Mouse (Mus musculus) liver, embryonic 11.5 days (tissue): Measurements from ENCODE around the gene Gm10283. TPM values are rescaled to one million over a fixed set of nuclear protein-coding genes. Genes with fewer than 3 reads are reported as not detected.
A peak's percentile ranks its signal among the peaks of the same experiment; 100 is the strongest.
"Not testable (repeated sequence)": the region's sequence is repeated elsewhere in the genome, so short reads cannot be mapped to it uniquely, and the experiment has no call there.

Experiments
- ATAC-seq: fragments of 200-750 bp; cut with Nextera tagmentation; replicated peaks from 2 replicates; pipeline ENCODE4 v1.8.0; 2017; ENCODE audit warnings: moderate number of reproducible peaks, mild to moderate bottlenecking, moderate TSS enrichment, moderate library complexity; ENCODE audit not compliant: low FRiP score
- DNase-seq: peaks from one replicate; pipeline ENCODE4 v3.0.0-alpha.2; 2017; ENCODE audit warnings: low spot score
- H3K27ac ChIP-seq: fragments of 300-500 bp; sonication (generic); 2 replicates; pipeline ENCODE4 v1.5.1; 2014; ENCODE audit warnings: mild to moderate bottlenecking, low read depth, low read length, control low read depth
- H3K27me3 ChIP-seq: fragments of 300-500 bp; sonication (generic); replicated peaks from 2 replicates; pipeline ENCODE4 v1.6.1; 2014; ENCODE audit warnings: low read length, mixed read lengths; ENCODE audit not compliant: control insufficient read depth, insufficient read depth
- H3K36me3 ChIP-seq: fragments of 300-500 bp; sonication (generic); 2 replicates; pipeline ENCODE4 v1.6.1; 2014; ENCODE audit warnings: mild to moderate bottlenecking, low read length, moderate library complexity, mixed read lengths; ENCODE audit not compliant: control insufficient read depth, insufficient read depth
- H3K4me1 ChIP-seq: fragments of 300-500 bp; sonication (generic); replicated peaks from 2 replicates; pipeline ENCODE4 v1.6.1; 2014; ENCODE audit warnings: low read length, mixed read lengths; ENCODE audit not compliant: control insufficient read depth, insufficient read depth
- H3K4me2 ChIP-seq: fragments of 300-500 bp; sonication (generic); 2 replicates; pipeline ENCODE4 v1.6.1; 2014; ENCODE audit warnings: mild to moderate bottlenecking, control low read depth, moderate library complexity
- H3K4me3 ChIP-seq: fragments of 300-500 bp; sonication (generic); 2 replicates; pipeline ENCODE4 v1.5.1; 2014; ENCODE audit warnings: low read depth, low read length, control low read depth
- H3K9ac ChIP-seq: fragments of 300-500 bp; sonication (generic); 2 replicates; pipeline ENCODE4 v1.6.1; 2014; ENCODE audit warnings: low read depth, low read length, control low read depth
- H3K9me3 ChIP-seq: fragments of 300-500 bp; sonication (generic); 2 replicates; pipeline ENCODE4 v1.6.1; 2016; ENCODE audit warnings: low read length, inconsistent platforms, mixed read lengths; ENCODE audit not compliant: control insufficient read depth
- WGBS: fragments of 180-500 bp; shearing (Covaris S2); extraction: QIAGEN DNeasy Blood & Tissue Kit; methylation state at CpG from one replicate; pipeline ENCODE4 v1.1.7; 2014; 5-methylcytosine and 5-hydroxymethylcytosine counted together
- polyA plus RNA-seq: library from polyadenylated mRNA; unstranded; fragments of >200 nt; fragmentation: Nextera tagmentation; extraction: Ambion mirVana; gene quantifications from 2 replicates; pipeline ENCODE4 v1.2.1, GENCODE M21; 2014

Gene Gm10283
- not detected in 2 replicates for polyA plus RNA-seq

DNA sequence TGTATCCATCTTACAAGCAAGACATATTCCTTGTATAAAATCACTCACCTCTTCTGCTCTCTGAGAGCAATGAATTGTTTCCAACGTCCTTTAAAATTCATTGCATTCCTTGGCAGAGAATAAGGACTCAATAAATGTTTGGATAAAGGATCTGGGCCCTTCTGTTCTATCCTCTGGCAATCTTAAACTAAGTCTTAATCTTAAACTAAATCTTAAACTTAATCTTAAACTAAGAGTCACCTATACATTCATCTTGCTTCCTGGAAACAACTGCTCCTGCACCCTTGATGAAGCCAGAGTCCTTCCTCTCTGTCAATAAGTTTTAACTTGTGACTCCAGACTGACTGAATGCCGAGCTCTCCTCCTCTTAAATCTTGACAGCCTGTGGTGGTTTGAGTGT, at the start of gene Gm10283:
Gene Gm10283, minus strand, starts transcription at position 101 of the 400 bp plus-strand sequence.
- DNase-seq (no peak), ATAC-seq (no peak)
- H3K27ac ChIP-seq: no peak within 1 kb of the TSS
- H3K36me3 ChIP-seq: no peaks in the 10 kb centered on the region
- H3K4me1 ChIP-seq: no peaks in the 10 kb centered on the region
- no peak within 1 kb of the TSS for H3K4me3 ChIP-seq
- no peak within 1 kb of the TSS for H3K4me2 ChIP-seq
- H3K27me3 ChIP-seq: no peaks in the 10 kb centered on the region
- H3K9ac ChIP-seq: no peak within 1 kb of the TSS
- 44% methylated on average over 2 of the region's 2 CpGs for WGBS
- no peaks in the 10 kb centered on the region for H3K9me3 ChIP-seq

DNA sequence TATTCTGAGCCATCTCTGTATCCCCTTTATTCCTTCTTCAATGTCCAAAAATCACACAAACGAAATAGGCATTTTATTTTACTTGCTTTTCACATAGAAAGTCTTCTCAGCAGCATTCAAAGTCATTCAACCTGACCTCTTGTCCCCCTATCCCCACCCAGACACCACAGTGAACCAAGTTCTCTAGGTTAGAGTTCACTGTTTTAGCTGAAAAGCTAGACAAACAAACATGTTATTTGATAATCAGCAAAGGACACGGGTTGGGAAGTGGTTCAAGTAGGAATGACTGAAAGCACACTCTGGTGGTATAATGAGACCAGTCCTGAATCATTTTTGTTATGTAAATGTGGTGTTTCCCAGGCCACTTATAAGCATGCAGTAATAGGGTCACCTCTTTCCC, 31.9 kb upstream of the Gm10283 start:
- 55% methylated on average over 2 of the region's 2 CpGs for WGBS
- ATAC-seq (no peak), DNase-seq (no peak)
- Histone ChIP-seq H3K4me2 (no peak overlapping the region), H3K9ac (no peak overlapping the region), H3K36me3 (no peaks in the 10 kb centered on the region), H3K9me3 (no peaks in the 10 kb centered on the region), H3K4me3 (no peak overlapping the region), H3K27me3 (no peaks in the 10 kb centered on the region), H3K27ac (no peak overlapping the region), H3K4me1 (no peaks in the 10 kb centered on the region)

DNA sequence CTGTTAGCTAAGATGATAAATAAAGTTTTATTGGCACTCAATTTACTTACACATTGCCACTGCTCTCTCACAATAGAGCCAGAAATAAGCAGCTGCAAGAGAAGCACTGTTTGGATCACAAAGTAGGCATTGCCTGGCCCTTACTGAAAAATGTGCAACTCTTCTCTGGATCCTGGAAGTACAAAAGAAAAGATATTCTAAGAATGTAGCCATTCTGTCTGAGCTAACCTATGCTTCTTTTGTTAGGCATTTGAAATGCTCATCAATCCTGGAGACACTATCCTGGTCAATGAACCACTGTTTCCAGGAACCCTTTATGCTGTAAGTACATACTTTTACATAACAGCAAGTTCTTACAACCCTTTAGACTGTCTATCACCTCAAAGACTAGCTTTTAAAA, 15.3 kb upstream of the Gm10283 start:
- no peaks in the 10 kb centered on the region for H3K27me3 ChIP-seq
- H3K4me2 ChIP-seq: no peak overlapping the region
- no peak for ATAC-seq
- no peaks in the 10 kb centered on the region for H3K36me3 ChIP-seq
- H3K4me1 ChIP-seq: no peaks in the 10 kb centered on the region
- H3K9ac ChIP-seq: no peak overlapping the region
- no peaks in the 10 kb centered on the region for H3K9me3 ChIP-seq
- no peak for DNase-seq
- no peak overlapping the region for H3K4me3 ChIP-seq
- H3K27ac ChIP-seq: no peak overlapping the region

DNA sequence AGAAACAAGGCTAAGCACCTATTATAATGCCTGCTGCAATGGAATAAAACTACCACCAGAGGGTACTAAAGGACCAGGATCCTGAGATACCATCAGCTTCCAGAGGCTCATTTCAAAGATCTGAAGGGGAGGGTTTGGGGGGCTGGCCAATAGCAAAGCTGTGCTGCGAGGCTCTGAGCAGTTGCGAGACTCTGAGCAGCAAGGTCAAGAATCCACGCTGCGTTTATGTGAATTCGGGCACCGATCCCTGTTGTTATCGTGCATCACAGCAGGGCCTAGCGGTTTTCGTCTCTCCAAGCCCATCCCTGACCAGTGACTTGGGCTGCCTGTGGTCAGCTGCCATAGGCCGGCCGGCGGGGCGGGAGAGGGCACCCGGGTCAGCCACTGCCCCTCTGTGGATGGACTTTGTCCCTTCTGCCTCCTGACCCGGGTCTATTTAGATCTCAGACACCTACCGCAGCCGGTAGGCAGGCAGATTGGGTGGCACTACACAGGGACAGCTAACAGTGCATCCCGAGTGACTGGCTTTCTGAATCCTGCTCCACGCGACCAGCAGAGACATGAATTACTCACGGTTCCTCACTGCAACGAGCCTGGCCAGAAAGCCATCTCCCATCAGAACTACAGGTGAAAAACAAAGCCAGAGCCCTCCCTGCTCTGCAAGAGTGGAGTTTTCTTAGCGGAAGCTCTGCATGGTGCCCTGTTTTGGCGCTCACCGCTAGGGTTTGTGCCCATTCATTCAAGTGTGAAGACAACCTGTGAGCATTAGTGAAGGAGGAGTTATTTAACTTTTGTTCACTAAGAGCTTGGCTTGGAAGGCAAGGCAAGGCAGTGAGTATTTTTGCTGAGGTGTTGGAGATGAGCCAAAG, 2.9 kb upstream of the Gm10283 start, which contains the start of gene Aadat:
Gene Aadat, plus strand, starts transcription at position 280 of the 869 bp plus-strand sequence.
- H3K4me2 ChIP-seq: peak within 1 kb of the TSS; percentile 71
- ATAC-seq (peak; percentile 84), DNase-seq (peak; percentile 59)
- H3K4me3 ChIP-seq: peak within 1 kb of the TSS; percentile 39
- no peaks in the 10 kb centered on the region for H3K36me3 ChIP-seq
- peak within 1 kb of the TSS; percentile 32; the same call in 1 of the 2 replicates for H3K9ac ChIP-seq
- H3K27me3 ChIP-seq: no peaks in the 10 kb centered on the region
- no peaks in the 10 kb centered on the region for H3K4me1 ChIP-seq
- no peaks in the 10 kb centered on the region for H3K9me3 ChIP-seq
- WGBS: 3% methylated on average over 25 of the region's 25 CpGs
- no peak within 1 kb of the TSS for H3K27ac ChIP-seq

DNA sequence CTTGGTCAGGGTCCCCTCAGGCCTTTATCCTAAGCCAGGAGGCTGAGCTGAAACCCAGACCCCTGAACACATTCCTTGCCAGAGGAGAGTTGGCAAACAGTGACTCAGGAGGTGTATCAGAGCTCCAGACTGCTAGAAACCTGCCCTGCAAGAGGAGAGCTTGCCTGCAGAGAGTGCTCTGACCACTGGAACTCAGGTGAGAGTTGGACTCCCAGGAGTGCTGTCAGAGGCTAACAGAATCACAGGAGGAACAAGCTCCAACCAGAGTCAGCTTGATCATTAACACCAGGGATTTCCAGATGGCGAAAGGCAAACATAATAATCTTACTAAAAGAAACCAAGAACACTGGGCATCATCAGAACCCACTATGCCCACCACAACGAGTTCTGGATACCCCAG, 8.0 kb downstream of the Gm10283 start:
- H3K4me1 ChIP-seq, H3K9ac ChIP-seq, H3K36me3 ChIP-seq, H3K9me3 ChIP-seq, ATAC-seq, DNase-seq, H3K27ac ChIP-seq, H3K4me3 ChIP-seq, H3K4me2 ChIP-seq, H3K27me3 ChIP-seq: not testable (repeated sequence)
- WGBS: 71% methylated on average over 2 of the region's 2 CpGs

DNA sequence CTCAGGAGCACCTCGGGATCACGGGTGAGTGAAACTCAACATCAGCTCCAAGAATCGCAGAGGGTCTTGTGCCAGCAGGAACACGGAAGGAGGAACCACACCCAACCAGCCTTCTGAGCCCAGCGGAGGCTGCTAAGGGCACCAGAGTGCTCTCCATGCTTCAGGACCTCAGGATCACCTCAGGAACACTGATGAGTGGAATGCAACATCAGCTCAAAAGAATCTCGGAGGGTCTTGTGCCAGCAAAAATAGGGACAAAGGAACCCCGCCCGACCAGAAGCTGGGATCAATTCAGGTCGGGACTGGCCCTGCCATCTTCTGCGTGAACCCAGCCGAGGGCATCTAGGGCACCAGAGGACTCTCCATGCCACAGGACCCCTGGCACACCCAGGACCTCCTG, 8.4 kb downstream of the Gm10283 start:
- H3K36me3 ChIP-seq: no peaks in the 10 kb centered on the region
- DNase-seq (no peak), ATAC-seq (no peak)
- no peak overlapping the region for H3K9ac ChIP-seq
- H3K4me1 ChIP-seq: no peaks in the 10 kb centered on the region
- H3K27ac ChIP-seq: no peak overlapping the region
- H3K27me3 ChIP-seq: no peaks in the 10 kb centered on the region
- no peaks in the 10 kb centered on the region for H3K9me3 ChIP-seq
- no peak overlapping the region for H3K4me3 ChIP-seq
- WGBS: 83% methylated on average over 11 of the region's 11 CpGs
- no peak overlapping the region for H3K4me2 ChIP-seq

DNA sequence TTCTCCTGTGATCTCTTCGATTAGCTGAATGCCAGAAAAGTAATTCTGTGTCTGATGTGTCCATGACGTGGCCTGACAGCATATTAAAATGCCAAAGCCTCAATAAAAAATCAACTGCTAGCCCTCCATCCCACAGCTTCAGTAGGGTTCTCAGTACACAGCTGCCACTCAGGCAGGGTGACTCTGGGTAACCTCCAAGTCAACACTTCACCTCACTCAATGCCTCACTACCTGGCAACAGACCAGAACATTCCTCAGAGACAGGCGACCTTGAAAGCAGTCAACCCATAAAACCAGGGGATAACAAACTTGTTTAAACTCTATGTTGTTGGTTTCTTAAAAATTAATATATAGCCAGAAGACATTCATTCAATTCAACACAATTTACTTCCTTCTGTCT, 10.5 kb downstream of the Gm10283 start:
- no peak overlapping the region for H3K4me2 ChIP-seq
- H3K9me3 ChIP-seq: no peaks in the 10 kb centered on the region
- WGBS: 58% methylated on average over 3 of the region's 3 CpGs
- no peak overlapping the region for H3K27ac ChIP-seq
- no peaks in the 10 kb centered on the region for H3K4me1 ChIP-seq
- DNase-seq (no peak), ATAC-seq (no peak)
- H3K27me3 ChIP-seq: no peaks in the 10 kb centered on the region
- H3K4me3 ChIP-seq: no peak overlapping the region
- no peak overlapping the region for H3K9ac ChIP-seq
- no peaks in the 10 kb centered on the region for H3K36me3 ChIP-seq

DNA sequence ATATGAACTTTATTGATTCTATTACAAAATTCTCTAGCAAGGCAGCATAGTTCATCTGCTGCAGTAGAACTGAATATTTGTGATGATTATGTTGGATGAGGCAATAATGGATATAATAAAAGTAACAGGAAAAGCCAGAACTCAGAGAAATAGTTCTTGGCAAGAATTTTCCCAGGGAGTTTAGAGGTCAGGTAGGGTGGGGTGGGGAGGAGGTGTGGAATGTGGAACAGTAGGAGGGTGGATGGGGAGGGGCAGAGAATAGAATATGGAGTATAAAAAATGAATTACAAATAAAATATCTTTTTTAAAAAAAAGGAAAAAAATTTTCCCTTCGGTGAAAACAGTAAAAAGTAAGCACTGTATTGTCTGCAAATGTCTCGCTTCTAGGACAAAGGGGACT, 11.1 kb downstream of the Gm10283 start:
- Histone ChIP-seq H3K4me1 (no peaks in the 10 kb centered on the region), H3K36me3 (no peaks in the 10 kb centered on the region), H3K9me3 (no peaks in the 10 kb centered on the region), H3K27me3 (no peaks in the 10 kb centered on the region), H3K4me2 (no peak overlapping the region), H3K27ac (no peak overlapping the region), H3K4me3 (no peak overlapping the region), H3K9ac (no peak overlapping the region)
- WGBS: 77% methylated on average over 2 of the region's 2 CpGs
- no peak for DNase-seq
- ATAC-seq: no peak

DNA sequence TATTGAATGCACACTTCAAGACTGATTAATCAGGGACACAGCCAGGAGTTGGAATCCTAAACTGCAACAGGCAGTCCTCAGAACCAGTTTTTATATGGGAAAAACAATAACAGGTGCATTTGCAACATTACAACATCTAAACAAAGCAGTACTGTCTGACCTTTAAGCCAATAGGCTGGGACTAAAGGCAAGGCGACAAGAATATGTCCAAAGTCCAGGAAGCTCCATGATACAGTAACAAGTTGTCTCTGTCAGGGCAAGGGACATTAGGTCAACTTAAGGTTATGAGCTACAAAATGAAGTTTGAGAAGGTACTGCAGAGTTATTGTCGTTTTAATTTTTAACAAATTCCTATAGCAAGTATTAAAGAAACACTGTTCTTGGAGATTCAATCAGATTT, 12.9 kb downstream of the Gm10283 start:
- WGBS: 75% methylated on average over 2 of the region's 2 CpGs
- Histone ChIP-seq H3K36me3 (no peaks in the 10 kb centered on the region), H3K27me3 (no peaks in the 10 kb centered on the region), H3K4me2 (no peak overlapping the region), H3K4me3 (no peak overlapping the region), H3K27ac (no peak overlapping the region), H3K9ac (no peak overlapping the region), H3K4me1 (no peaks in the 10 kb centered on the region), H3K9me3 (no peaks in the 10 kb centered on the region)
- ATAC-seq (no peak), DNase-seq (no peak)
